Mouse (Mus musculus): ENCODE results near the gene Aff1. TPM values are rescaled to one million over a fixed set of nuclear protein-coding genes. Genes with fewer than 3 reads are reported as not detected.

Aff1 gene
- polyA plus RNA-seq, 1 experiment from 2014 or later: 2.7 TPM

DNA sequence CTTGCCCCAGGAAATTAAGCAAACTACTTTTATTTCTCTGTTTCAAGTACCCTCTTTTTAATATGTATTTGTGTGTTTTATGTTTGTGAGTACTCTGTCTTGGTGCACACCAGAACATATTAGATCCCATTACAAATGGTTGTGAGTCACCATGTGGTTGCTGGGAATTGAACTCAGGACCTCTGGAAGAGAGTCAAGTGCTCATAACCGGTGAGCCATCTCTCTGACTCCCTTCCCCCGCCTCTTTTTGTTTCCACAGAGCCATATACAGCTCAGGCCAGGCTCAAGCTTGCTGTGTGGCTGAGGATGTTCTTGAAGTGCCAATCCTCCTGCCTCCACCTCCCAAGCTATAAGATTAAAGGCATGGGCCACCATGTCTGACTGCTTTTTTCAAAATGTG, 26.3 kb upstream of the Aff1 start:
- no peaks in the 10 kb centered on the region for H3K4me1 ChIP-seq (replicated peaks; ENCODE audit: control insufficient read depth, insufficient read depth, low read length)
- no peak for ATAC-seq (ENCODE audit: low FRiP score)
- no peak overlapping the region for H3K27ac ChIP-seq
- 66% methylated on average over 2 of the region's 2 CpGs for WGBS
- H3K4me2 ChIP-seq (replicated peaks): no peak overlapping the region
- H3K27me3 ChIP-seq (ENCODE audit: control insufficient read depth, insufficient read depth, low read length): no peaks in the 10 kb centered on the region
- H3K9ac ChIP-seq: no peak overlapping the region
- H3K36me3 ChIP-seq (replicated peaks; ENCODE audit: control insufficient read depth, insufficient read depth): no peaks in the 10 kb centered on the region
- no peaks in the 10 kb centered on the region for H3K9me3 ChIP-seq (ENCODE audit: control insufficient read depth, low read length)
- no peak overlapping the region for H3K4me3 ChIP-seq (replicated peaks; ENCODE audit: low read length)
- no peak for DNase-seq (ENCODE audit: low spot score)

GRCm38 (mm10) chr5:103671858-103672257, 20.3 kb upstream of the Aff1 start:
- Histone ChIP-seq H3K27me3 (ENCODE audit: control insufficient read depth, insufficient read depth, low read length) (no peaks in the 10 kb centered on the region), H3K4me1 (replicated peaks; ENCODE audit: control insufficient read depth, insufficient read depth, low read length) (no peaks in the 10 kb centered on the region), H3K36me3 (replicated peaks; ENCODE audit: control insufficient read depth, insufficient read depth) (no peaks in the 10 kb centered on the region), H3K9me3 (ENCODE audit: control insufficient read depth, low read length) (no peaks in the 10 kb centered on the region), H3K4me2 (replicated peaks) (no peak overlapping the region), H3K9ac (no peak overlapping the region), H3K4me3 (replicated peaks; ENCODE audit: low read length) (no peak overlapping the region), H3K27ac (no peak overlapping the region)
- 76% methylated on average over 3 of the region's 3 CpGs for WGBS
- no peak for DNase-seq (ENCODE audit: low spot score)
- no peak for ATAC-seq (ENCODE audit: low FRiP score)

- DNase-seq (ENCODE audit: low spot score) (no peak), ATAC-seq (ENCODE audit: low FRiP score) (no peak)
- Histone ChIP-seq H3K9ac (no peak overlapping the region), H3K27me3 (ENCODE audit: control insufficient read depth, insufficient read depth, low read length) (no peaks in the 10 kb centered on the region), H3K4me1 (replicated peaks; ENCODE audit: control insufficient read depth, insufficient read depth, low read length) (no peaks in the 10 kb centered on the region), H3K9me3 (ENCODE audit: control insufficient read depth, low read length) (no peaks in the 10 kb centered on the region), H3K27ac (no peak overlapping the region), H3K4me2 (replicated peaks) (no peak overlapping the region), H3K4me3 (replicated peaks; ENCODE audit: low read length) (no peak overlapping the region), H3K36me3 (replicated peaks; ENCODE audit: control insufficient read depth, insufficient read depth) (no peaks in the 10 kb centered on the region)
- whole genome bisulfite sequencing: 81% methylated on average over 4 of the region's 4 CpGs
Measured at GRCm38 (mm10) chr5:103673611-103674010, 18.6 kb upstream of the Aff1 start.

DNA sequence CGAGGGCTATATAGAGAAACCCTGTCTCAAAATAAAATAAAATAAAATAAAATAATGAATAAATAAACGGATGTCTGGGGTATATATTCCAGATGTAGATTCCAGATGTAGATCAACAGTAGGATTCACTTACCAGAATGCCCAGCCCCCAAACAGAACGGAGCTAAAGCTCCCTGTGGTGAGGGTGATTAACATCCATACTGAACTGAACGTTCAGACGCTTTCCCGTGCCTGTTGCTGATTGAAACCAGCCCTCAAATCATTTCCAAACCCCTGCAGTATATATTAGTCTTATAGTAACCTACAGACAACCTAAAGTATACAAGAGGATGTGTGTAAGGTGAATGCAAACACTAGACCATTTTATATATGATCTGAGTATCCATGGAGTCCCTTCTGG, 17.7 kb upstream of the Aff1 start:
- Histone ChIP-seq H3K9me3 (ENCODE audit: control insufficient read depth, low read length) (no peaks in the 10 kb centered on the region), H3K4me2 (replicated peaks) (no peak overlapping the region), H3K36me3 (replicated peaks; ENCODE audit: control insufficient read depth, insufficient read depth) (no peaks in the 10 kb centered on the region), H3K9ac (no peak overlapping the region), H3K27ac (no peak overlapping the region), H3K4me3 (replicated peaks; ENCODE audit: low read length) (no peak overlapping the region), H3K4me1 (replicated peaks; ENCODE audit: control insufficient read depth, insufficient read depth, low read length) (no peaks in the 10 kb centered on the region), H3K27me3 (ENCODE audit: control insufficient read depth, insufficient read depth, low read length) (no peaks in the 10 kb centered on the region)
- WGBS: 59% methylated on average over 6 of the region's 6 CpGs
- no peak for ATAC-seq (ENCODE audit: low FRiP score)
- DNase-seq (ENCODE audit: low spot score): no peak

DNA sequence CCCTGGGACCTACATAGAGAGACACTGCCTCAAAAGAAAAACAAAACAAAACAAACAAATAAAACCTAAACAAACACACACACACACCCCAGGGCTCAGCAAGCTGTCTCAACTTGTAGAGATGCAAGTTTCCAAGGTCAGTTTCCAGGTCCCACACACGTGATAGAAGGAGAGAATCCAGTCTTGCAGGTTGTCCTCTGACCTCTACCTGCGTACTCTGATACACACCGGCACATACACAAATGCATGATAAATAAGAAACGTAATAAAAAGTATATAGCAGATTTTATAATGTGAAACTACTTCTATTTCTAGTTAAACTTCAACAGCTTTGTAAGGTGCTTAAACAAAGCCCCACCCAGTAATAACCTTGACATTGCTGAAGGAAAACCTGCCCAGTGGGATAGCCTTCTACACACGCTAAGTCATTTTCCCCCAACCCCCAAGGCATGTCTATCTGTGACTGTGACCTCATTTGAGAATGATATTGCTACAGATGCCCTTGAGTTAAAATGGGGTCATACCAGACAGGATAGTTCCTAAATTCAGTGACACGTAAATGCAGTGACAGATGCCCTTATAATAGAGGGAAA, 15.8 kb upstream of the Aff1 start:
- Histone ChIP-seq H3K4me2 (replicated peaks) (no peak overlapping the region), H3K4me1 (replicated peaks; ENCODE audit: control insufficient read depth, insufficient read depth, low read length) (no peaks in the 10 kb centered on the region), H3K27me3 (ENCODE audit: control insufficient read depth, insufficient read depth, low read length) (no peaks in the 10 kb centered on the region), H3K27ac (no peak overlapping the region), H3K4me3 (replicated peaks; ENCODE audit: low read length) (no peak overlapping the region), H3K9me3 (ENCODE audit: control insufficient read depth, low read length) (no peaks in the 10 kb centered on the region), H3K9ac (no peak overlapping the region), H3K36me3 (replicated peaks; ENCODE audit: control insufficient read depth, insufficient read depth) (no peaks in the 10 kb centered on the region)
- WGBS: 86% methylated on average over 6 of the region's 6 CpGs
- ATAC-seq (ENCODE audit: low FRiP score) (no peak), DNase-seq (ENCODE audit: low spot score) (no peak)

DNA sequence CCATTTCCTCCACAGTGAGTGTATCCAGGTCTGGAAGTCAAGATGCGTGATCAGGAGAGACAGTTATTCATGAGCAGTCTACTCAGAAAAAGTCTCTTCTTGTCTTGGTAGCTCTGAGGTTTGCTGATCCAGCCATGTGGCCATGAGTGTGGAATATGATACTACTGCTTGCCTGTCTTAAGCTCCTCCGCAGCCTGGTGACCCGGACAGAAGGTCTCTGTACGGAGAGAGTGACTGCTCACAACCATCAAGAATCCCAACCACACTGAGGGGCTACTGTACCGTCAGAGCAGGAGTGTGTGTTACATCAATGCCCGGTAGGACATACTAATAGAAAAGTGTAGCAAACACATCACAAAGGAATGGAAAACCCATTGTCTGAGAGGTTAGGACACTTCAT, 14.3 kb upstream of the Aff1 start:
- no peaks in the 10 kb centered on the region for H3K9me3 ChIP-seq (ENCODE audit: control insufficient read depth, low read length)
- ATAC-seq (ENCODE audit: low FRiP score) (no peak), DNase-seq (ENCODE audit: low spot score) (no peak)
- no peak overlapping the region for H3K4me3 ChIP-seq (replicated peaks; ENCODE audit: low read length)
- H3K27me3 ChIP-seq (ENCODE audit: control insufficient read depth, insufficient read depth, low read length): no peaks in the 10 kb centered on the region
- no peak overlapping the region for H3K27ac ChIP-seq
- no peak overlapping the region for H3K9ac ChIP-seq
- H3K4me2 ChIP-seq (replicated peaks): no peak overlapping the region
- WGBS: 87% methylated on average over 6 of the region's 6 CpGs
- no peaks in the 10 kb centered on the region for H3K4me1 ChIP-seq (replicated peaks; ENCODE audit: control insufficient read depth, insufficient read depth, low read length)
- no peaks in the 10 kb centered on the region for H3K36me3 ChIP-seq (replicated peaks; ENCODE audit: control insufficient read depth, insufficient read depth)

DNA sequence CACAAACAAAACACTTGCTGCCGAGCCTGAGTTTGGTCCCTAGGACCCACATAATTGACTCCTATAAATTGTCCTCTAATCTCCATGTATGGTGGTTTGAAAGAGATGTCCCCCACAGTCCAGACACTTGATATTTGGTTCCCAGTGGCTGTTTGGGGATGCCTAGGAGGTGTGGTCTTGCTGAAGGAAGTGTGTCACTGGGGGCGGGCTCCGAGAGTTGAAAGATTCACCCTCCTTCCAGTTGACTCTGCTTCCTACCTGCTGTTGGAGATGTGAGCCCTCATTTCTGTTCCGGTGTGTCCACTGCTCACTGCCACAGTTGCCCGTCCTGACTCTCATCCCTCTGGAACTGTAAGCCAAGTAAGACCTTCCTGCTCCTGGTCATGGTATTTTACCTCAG, 13.2 kb upstream of the Aff1 start:
- 96% methylated on average over 5 of the region's 5 CpGs for WGBS
- Histone ChIP-seq H3K4me1 (replicated peaks; ENCODE audit: control insufficient read depth, insufficient read depth, low read length) (no peaks in the 10 kb centered on the region), H3K36me3 (replicated peaks; ENCODE audit: control insufficient read depth, insufficient read depth) (no peaks in the 10 kb centered on the region), H3K9ac (no peak overlapping the region), H3K27ac (no peak overlapping the region), H3K4me2 (replicated peaks) (no peak overlapping the region), H3K4me3 (replicated peaks; ENCODE audit: low read length) (no peak overlapping the region), H3K27me3 (ENCODE audit: control insufficient read depth, insufficient read depth, low read length) (no peaks in the 10 kb centered on the region), H3K9me3 (ENCODE audit: control insufficient read depth, low read length) (no peaks in the 10 kb centered on the region)
- no peak for ATAC-seq (ENCODE audit: low FRiP score)
- DNase-seq (ENCODE audit: low spot score): no peak

DNA sequence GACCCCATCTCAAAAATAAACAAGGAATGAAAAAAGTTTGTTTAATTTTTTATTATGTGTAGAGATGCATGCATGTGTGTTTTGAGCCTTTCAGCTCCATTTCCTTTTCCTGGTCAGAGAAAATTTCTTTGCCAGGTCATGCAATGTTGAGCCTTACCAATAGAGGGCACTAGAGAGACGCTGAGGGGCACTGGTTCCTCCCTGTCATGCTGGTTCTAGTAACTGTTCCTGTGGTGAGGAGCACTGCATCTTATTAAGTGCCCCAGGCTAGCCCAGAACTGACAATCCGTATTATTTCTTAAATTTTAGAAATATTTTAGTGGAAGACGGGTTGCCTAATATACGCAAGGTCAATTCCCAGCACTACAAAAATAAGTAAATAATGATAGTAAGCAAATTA, 11.8 kb upstream of the Aff1 start:
- WGBS: 39% methylated on average over 4 of the region's 4 CpGs
- no peak overlapping the region for H3K9ac ChIP-seq

GRCm38 (mm10) chr5:103681824-103682223, 10.3 kb upstream of the Aff1 start:
- H3K4me3 ChIP-seq (replicated peaks; ENCODE audit: low read length): no peak overlapping the region
- WGBS: 76% methylated on average over 3 of the region's 3 CpGs
- H3K36me3 ChIP-seq (replicated peaks; ENCODE audit: control insufficient read depth, insufficient read depth): no peaks in the 10 kb centered on the region
- H3K27ac ChIP-seq: no peak overlapping the region
- no peaks in the 10 kb centered on the region for H3K27me3 ChIP-seq (ENCODE audit: control insufficient read depth, insufficient read depth, low read length)
- H3K4me2 ChIP-seq (replicated peaks): no peak overlapping the region
- ATAC-seq (ENCODE audit: low FRiP score) (no peak), DNase-seq (ENCODE audit: low spot score) (no peak)
- H3K9ac ChIP-seq: no peak overlapping the region
- no peaks in the 10 kb centered on the region for H3K4me1 ChIP-seq (replicated peaks; ENCODE audit: control insufficient read depth, insufficient read depth, low read length)
- no peaks in the 10 kb centered on the region for H3K9me3 ChIP-seq (ENCODE audit: control insufficient read depth, low read length)

More for the DNA sequence above, 11.8 kb upstream of the Aff1 start:
- ATAC-seq (ENCODE audit: low FRiP score) (no peak), DNase-seq (ENCODE audit: low spot score) (peak; percentile 68)
- Histone ChIP-seq H3K36me3 (replicated peaks; ENCODE audit: control insufficient read depth, insufficient read depth) (no peaks in the 10 kb centered on the region), H3K4me1 (replicated peaks; ENCODE audit: control insufficient read depth, insufficient read depth, low read length) (no peaks in the 10 kb centered on the region), H3K4me3 (replicated peaks; ENCODE audit: low read length) (no peak overlapping the region), H3K4me2 (replicated peaks) (no peak overlapping the region), H3K9me3 (ENCODE audit: control insufficient read depth, low read length) (no peaks in the 10 kb centered on the region), H3K27me3 (ENCODE audit: control insufficient read depth, insufficient read depth, low read length) (no peaks in the 10 kb centered on the region), H3K27ac (no peak overlapping the region)

DNA sequence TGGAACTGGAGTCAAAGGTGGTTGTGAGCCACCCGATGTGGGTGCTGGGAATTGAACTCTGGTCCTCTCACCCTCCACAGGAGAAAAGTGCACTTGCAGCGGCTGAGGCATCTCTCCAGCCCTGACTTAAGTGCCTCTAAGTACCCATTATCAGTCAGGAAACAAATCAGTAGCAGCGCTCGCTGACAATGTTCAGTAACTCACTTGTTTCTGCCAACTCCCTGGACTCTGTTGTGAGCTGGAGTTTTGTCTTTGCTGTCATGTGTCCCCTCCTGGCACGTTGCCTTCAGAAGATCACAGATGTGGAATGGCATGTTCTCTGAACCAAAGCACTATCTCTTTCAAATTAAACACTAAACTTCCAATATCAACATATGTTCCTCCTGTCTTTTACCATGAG, 2.5 kb upstream of the Aff1 start:
- DNase-seq (ENCODE audit: low spot score) (no peak), ATAC-seq (ENCODE audit: low FRiP score) (no peak)
- H3K36me3 ChIP-seq (replicated peaks; ENCODE audit: control insufficient read depth, insufficient read depth): no peaks in the 10 kb centered on the region

More for the DNA sequence above, 2.5 kb upstream of the Aff1 start:
- peaks cover 6% of the 10 kb centered on the region; the same call in 1 of the 2 replicates for H3K4me1 ChIP-seq (replicated peaks; ENCODE audit: control insufficient read depth, insufficient read depth, low read length)
- H3K9me3 ChIP-seq (ENCODE audit: control insufficient read depth, low read length): no peaks in the 10 kb centered on the region
- peaks cover 26% of the 10 kb centered on the region for H3K27me3 ChIP-seq (ENCODE audit: control insufficient read depth, insufficient read depth, low read length)
- H3K9ac ChIP-seq: no peak overlapping the region
- 86% methylated on average over 5 of the region's 5 CpGs for WGBS
- H3K4me2 ChIP-seq (replicated peaks): no peak overlapping the region
- no peak overlapping the region for H3K27ac ChIP-seq
- no peak overlapping the region for H3K4me3 ChIP-seq (replicated peaks; ENCODE audit: low read length)
